ENCODE assay signal across 9 mouse cellular contexts in genomic region chr13:17028595-17028994, GRCm38 (mm10).
A peak's percentile ranks its signal among the peaks of the same experiment; 100 is the strongest.
DNase-seq lines count a peak whose midpoint lies in the region; ATAC-seq and TF ChIP-seq lines count a peak whose summit lies in the region.
"Had no signal": no experiment of that assay in that cellular context is flagged by ENCODE, and none has a peak within 500 bp of the region (broad histone marks: within the 10 kb centered on the region; RNA-seq: fewer than 3 reads in every experiment).

No protein-coding gene starts in this region.

- H3K4me1 ChIP-seq in forebrain, embryonic 15.5 days = no peaks in the 10 kb centered on the region
- no peaks in the 10 kb centered on the region for H3K4me1 ChIP-seq in kidney, adult 2 months (ENCODE audit: control insufficient read depth, insufficient read depth, low read length)
- H3K4me1 ChIP-seq in midbrain, embryonic 14.5 days (ENCODE audit: control insufficient read depth, insufficient read depth, low read length) = no peaks in the 10 kb centered on the region
- no peaks in the 10 kb centered on the region for H3K4me1 ChIP-seq in stomach, embryonic 14.5 days (ENCODE audit: control insufficient read depth, insufficient read depth, low read length)

- H3K27ac ChIP-seq in forebrain, embryonic 15.5 days (replicated peaks) = no peak overlapping the region
- H3K27ac ChIP-seq in kidney, adult 2 months (ENCODE audit: insufficient read depth, low read depth, low read length) = no peak overlapping the region
- no peak overlapping the region for H3K27ac ChIP-seq in midbrain, embryonic 14.5 days (replicated peaks; ENCODE audit: low read depth, low read length)
- no peak overlapping the region for H3K27ac ChIP-seq in stomach, embryonic 14.5 days (ENCODE audit: low read length)
- H3K27ac ChIP-seq: embryonic facial prominence, embryonic 12.5 days had no signal

- no peak overlapping the region for H3K4me3 ChIP-seq in forebrain, embryonic 15.5 days
- H3K4me3 ChIP-seq in kidney, adult 2 months (ENCODE audit: insufficient read depth, low read depth, low read length) = no peak overlapping the region
- H3K4me3 ChIP-seq in midbrain, embryonic 14.5 days (replicated peaks; ENCODE audit: low read depth, low read length) = no peak overlapping the region
- H3K4me3 ChIP-seq in stomach, embryonic 14.5 days (ENCODE audit: low read depth, low read length) = no peak overlapping the region
- H3K4me3 ChIP-seq: embryonic facial prominence, embryonic 12.5 days had no signal

- no peaks in the 10 kb centered on the region for H3K36me3 ChIP-seq in forebrain, embryonic 15.5 days
- H3K36me3 ChIP-seq in kidney, adult 2 months (ENCODE audit: control insufficient read depth, insufficient read depth, low read length) = no peaks in the 10 kb centered on the region
- no peaks in the 10 kb centered on the region for H3K36me3 ChIP-seq in midbrain, embryonic 14.5 days (ENCODE audit: control insufficient read depth, insufficient read depth, low read length)
- no peaks in the 10 kb centered on the region for H3K36me3 ChIP-seq in stomach, embryonic 14.5 days (ENCODE audit: control insufficient read depth, insufficient read depth, low read length)
- H3K36me3 ChIP-seq: embryonic facial prominence, embryonic 12.5 days had no signal

- no peak overlapping the region for H3K4me2 ChIP-seq in forebrain, embryonic 15.5 days (replicated peaks)
- H3K4me2 ChIP-seq in midbrain, embryonic 14.5 days (ENCODE audit: low read length) = no peak overlapping the region
- no peak overlapping the region for H3K4me2 ChIP-seq in stomach, embryonic 14.5 days (replicated peaks; ENCODE audit: low read depth, low read length)
- H3K4me2 ChIP-seq: embryonic facial prominence, embryonic 12.5 days had no signal

- WGBS in forebrain, embryonic 15.5 days = 39% methylated on average over 3 of the region's 3 CpGs
- 26% methylated on average over 3 of the region's 3 CpGs for WGBS in kidney, adult 2 months
- 49% methylated on average over 3 of the region's 3 CpGs for WGBS in midbrain, embryonic 14.5 days
- 46% methylated on average over 3 of the region's 3 CpGs for WGBS in stomach, embryonic 14.5 days

- H3K27me3 ChIP-seq in forebrain, embryonic 15.5 days = no peaks in the 10 kb centered on the region
- no peaks in the 10 kb centered on the region for H3K27me3 ChIP-seq in kidney, adult 2 months (replicated peaks; ENCODE audit: control insufficient read depth, insufficient read depth, low read length)
- H3K27me3 ChIP-seq in midbrain, embryonic 14.5 days (ENCODE audit: control insufficient read depth, insufficient read depth, low read length) = no peaks in the 10 kb centered on the region
- no peaks in the 10 kb centered on the region for H3K27me3 ChIP-seq in stomach, embryonic 14.5 days (ENCODE audit: control insufficient read depth, insufficient read depth, low read length)
- H3K27me3 ChIP-seq: embryonic facial prominence, embryonic 12.5 days had no signal

- no peaks in the 10 kb centered on the region for H3K9me3 ChIP-seq in forebrain, embryonic 15.5 days
- H3K9me3 ChIP-seq in midbrain, embryonic 14.5 days (ENCODE audit: control insufficient read depth, low read length) = no peaks in the 10 kb centered on the region
- no peaks in the 10 kb centered on the region for H3K9me3 ChIP-seq in stomach, embryonic 14.5 days (ENCODE audit: control insufficient read depth, low read depth, low read length)
- H3K9me3 ChIP-seq: embryonic facial prominence, embryonic 12.5 days had no signal

- TF ChIP-seq POLR2A in kidney, adult 2 months (IDR thresholded peaks at IDR 0.05; ENCODE audit: low read depth, low read length) = no peak

- ATAC-seq in forebrain, embryonic 15.5 days (replicated peaks) = peak; percentile 66
- ATAC-seq in midbrain, embryonic 14.5 days (ENCODE audit: low FRiP score, low TSS enrichment) = no peak
- peak; percentile 58; the same call in 1 of the 2 replicates for ATAC-seq in stomach, embryonic 14.5 days (ENCODE audit: insufficient number of reproducible peaks, insufficient read depth, low FRiP score, low read depth)

- intact Hi-C loops in left cerebral cortex, postnatal 4 days (cut with DNase I) = no loop called here

- no peak overlapping the region for H3K9ac ChIP-seq in forebrain, embryonic 15.5 days (replicated peaks)
- H3K9ac ChIP-seq in midbrain, embryonic 14.5 days (replicated peaks; ENCODE audit: low read length) = no peak overlapping the region
- no peak overlapping the region for H3K9ac ChIP-seq in stomach, embryonic 14.5 days (replicated peaks; ENCODE audit: low read depth, low read length)
- H3K9ac ChIP-seq: embryonic facial prominence, embryonic 12.5 days had no signal

- peak; percentile 54 for TF ChIP-seq CTCF in kidney, adult 2 months (conservative IDR thresholded peaks at IDR 0.05; ENCODE audit: insufficient read depth, insufficient read length, low read depth, low read length)

- DNase-seq in kidney, adult 18-20 months = peak; percentile 9
- no peak for DNase-seq in kidney, adult 11 months
- peak; percentile 79 for DNase-seq in brain, adult 2 months (ENCODE audit: low read depth, low spot score)
- peak; percentile 64 for DNase-seq in kidney, adult 2 months
- peak; percentile 50 for DNase-seq in left cerebral cortex, postnatal 4 days
- DNase-seq in midbrain, embryonic 14.5 days = peak; percentile 68
